9 mouse cellular contexts compared by ENCODE assay signal in the genomic region with DNA sequence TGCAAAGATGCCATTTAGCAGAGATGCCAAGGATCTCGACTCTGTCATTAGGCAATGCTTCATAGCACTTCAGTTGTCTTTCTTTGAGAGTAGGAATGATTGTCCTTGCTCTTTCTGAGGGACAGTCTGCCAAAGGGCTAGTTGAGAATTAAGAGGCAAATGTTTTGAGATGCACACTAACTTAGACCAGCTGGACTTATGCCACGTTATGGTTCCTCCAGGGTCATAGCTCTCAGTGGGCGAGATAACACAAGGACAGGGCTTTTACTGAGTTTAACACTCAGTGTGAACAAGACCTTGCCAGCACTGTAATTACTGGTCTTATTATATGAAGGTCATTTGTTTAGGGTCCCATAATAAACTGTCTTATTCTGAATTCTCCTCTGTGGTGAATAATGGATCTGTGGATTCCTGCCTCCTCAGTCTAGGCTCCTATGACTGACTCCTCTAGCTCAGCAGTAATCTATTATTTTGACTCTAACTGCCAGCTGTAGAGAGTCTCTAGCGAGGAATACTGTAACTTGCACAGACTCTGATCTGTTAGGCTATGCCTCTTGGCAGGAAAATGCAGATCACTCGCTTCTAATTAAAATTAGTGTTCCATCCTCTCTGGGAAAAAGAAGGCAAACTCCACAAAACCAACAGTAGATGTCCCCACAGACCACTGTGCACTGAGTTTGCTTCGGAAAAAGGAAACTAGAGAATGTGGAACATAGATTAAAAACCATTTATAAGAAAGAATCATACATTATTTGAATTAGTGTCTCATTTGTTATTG.
A peak's percentile ranks its signal among the peaks of the same experiment; 100 is the strongest.
DNase-seq lines count a peak whose midpoint lies in the region; ATAC-seq and TF ChIP-seq lines count a peak whose summit lies in the region.
"Had no signal": no experiment of that assay in that cellular context is flagged by ENCODE, and none has a peak within 500 bp of the region (broad histone marks: within the 10 kb centered on the region; RNA-seq: fewer than 3 reads in every experiment).

No protein-coding gene starts in this region.

- H3K9ac ChIP-seq in kidney, postnatal 0 days (ENCODE audit: low read depth, low read length): no peak overlapping the region
- no peak overlapping the region for H3K9ac ChIP-seq in hindbrain, embryonic 15.5 days
- H3K9ac ChIP-seq in neural tube, embryonic 13.5 days: no peak overlapping the region
- H3K9ac ChIP-seq: liver, embryonic 14.5 days had no signal

- no peaks in the 10 kb centered on the region for H3K4me1 ChIP-seq in kidney, postnatal 0 days (replicated peaks; ENCODE audit: insufficient read depth, low read length)
- no peaks in the 10 kb centered on the region for H3K4me1 ChIP-seq in kidney, adult 2 months (ENCODE audit: control insufficient read depth, insufficient read depth, low read length)
- peaks cover 16% of the 10 kb centered on the region for H3K4me1 ChIP-seq in hindbrain, embryonic 15.5 days (replicated peaks)
- peaks cover 17% of the 10 kb centered on the region for H3K4me1 ChIP-seq in neural tube, embryonic 13.5 days (replicated peaks)

- peak; percentile 74 for TF ChIP-seq CTCF in kidney, postnatal 0 days (IDR thresholded peaks at IDR 0.05; ENCODE audit: low read depth)
- no peak for TF ChIP-seq CTCF in kidney, adult 2 months (conservative IDR thresholded peaks at IDR 0.05; ENCODE audit: insufficient read depth, insufficient read length, low read depth, low read length)

- no peaks in the 10 kb centered on the region for H3K36me3 ChIP-seq in kidney, postnatal 0 days (ENCODE audit: insufficient read depth, low read length)
- no peaks in the 10 kb centered on the region for H3K36me3 ChIP-seq in kidney, adult 2 months (ENCODE audit: control insufficient read depth, insufficient read depth, low read length)
- no peaks in the 10 kb centered on the region for H3K36me3 ChIP-seq in hindbrain, embryonic 15.5 days
- H3K36me3 ChIP-seq in neural tube, embryonic 13.5 days: no peaks in the 10 kb centered on the region

- no peak for TF ChIP-seq POLR2A in kidney, adult 2 months (IDR thresholded peaks at IDR 0.05; ENCODE audit: low read depth, low read length)

- peak; percentile 58 for DNase-seq in kidney, postnatal 0 days (ENCODE audit: low spot score)
- DNase-seq in kidney, adult 2 months: no peak
- DNase-seq in cerebellum, postnatal 10 days: peak; percentile 62 to 64
- no peak for DNase-seq in natural killer cell, adult 2 months (ENCODE audit: low spot score in 2 of 2)
- no peak for DNase-seq in liver

- no peaks in the 10 kb centered on the region for H3K9me3 ChIP-seq in kidney, postnatal 0 days (replicated peaks; ENCODE audit: low read length)
- H3K9me3 ChIP-seq in hindbrain, embryonic 15.5 days: no peaks in the 10 kb centered on the region
- no peaks in the 10 kb centered on the region for H3K9me3 ChIP-seq in neural tube, embryonic 13.5 days

- H3K27me3 ChIP-seq in kidney, postnatal 0 days (ENCODE audit: insufficient read depth, low read length): no peaks in the 10 kb centered on the region
- H3K27me3 ChIP-seq in kidney, adult 2 months (replicated peaks; ENCODE audit: control insufficient read depth, insufficient read depth, low read length): no peaks in the 10 kb centered on the region
- H3K27me3 ChIP-seq in hindbrain, embryonic 15.5 days: no peaks in the 10 kb centered on the region
- H3K27me3 ChIP-seq in neural tube, embryonic 13.5 days: no peaks in the 10 kb centered on the region; the same call in 1 of the 2 replicates

- ATAC-seq in kidney, postnatal 0 days (replicated peaks; ENCODE audit: low FRiP score, low read depth): no peak
- peak; percentile 87 for ATAC-seq in hindbrain, embryonic 15.5 days (ENCODE audit: low FRiP score, low read depth)
- peak; percentile 78 for ATAC-seq in neural tube, embryonic 13.5 days (ENCODE audit: low read depth)
- no peak for ATAC-seq in inflammation-experienced regulatory T-cells, adult 6 months

- no peak overlapping the region for H3K4me2 ChIP-seq in kidney, postnatal 0 days (ENCODE audit: low read length)
- no peak overlapping the region for H3K4me2 ChIP-seq in hindbrain, embryonic 15.5 days
- no peak overlapping the region for H3K4me2 ChIP-seq in neural tube, embryonic 13.5 days

- WGBS in kidney, postnatal 0 days: 53% methylated on average over 6 of the region's 6 CpGs
- WGBS in kidney, adult 2 months: 45% methylated on average over 6 of the region's 6 CpGs
- 27% methylated on average over 6 of the region's 6 CpGs for WGBS in hindbrain, embryonic 15.5 days
- 39% methylated on average over 6 of the region's 6 CpGs for WGBS in neural tube, embryonic 13.5 days

- no peak overlapping the region for H3K4me3 ChIP-seq in kidney, postnatal 0 days (replicated peaks; ENCODE audit: low read depth, low read length)
- H3K4me3 ChIP-seq in kidney, adult 2 months (ENCODE audit: insufficient read depth, low read depth, low read length): no peak overlapping the region
- no peak overlapping the region for H3K4me3 ChIP-seq in hindbrain, embryonic 15.5 days
- no peak overlapping the region for H3K4me3 ChIP-seq in neural tube, embryonic 13.5 days

- no peak overlapping the region for H3K27ac ChIP-seq in kidney, postnatal 0 days
- H3K27ac ChIP-seq in kidney, adult 2 months (ENCODE audit: insufficient read depth, low read depth, low read length): no peak overlapping the region
- peak overlapping the region; percentile 37; the same call in 1 of the 2 replicates for H3K27ac ChIP-seq in hindbrain, embryonic 15.5 days (replicated peaks)
- no peak overlapping the region for H3K27ac ChIP-seq in neural tube, embryonic 13.5 days (replicated peaks)
- H3K27ac ChIP-seq: liver, embryonic 14.5 days had no signal

Comparison
In these comparisons a context has a peak if more than half of its experiments do, and no peak if none do; other contexts are left out.
1. DNase-seq: peak in kidney, postnatal 0 days (single experiment) and cerebellum, postnatal 10 days (2 of 2); none in kidney, adult 2 months (single experiment), natural killer cell, adult 2 months (0 of 2) and liver (single experiment).
2. ATAC-seq: peak in hindbrain, embryonic 15.5 days (single experiment) and neural tube, embryonic 13.5 days (single experiment); none in kidney, postnatal 0 days (single experiment) and inflammation-experienced regulatory T-cells, adult 6 months (single experiment).